Mouse (Mus musculus): ENCODE measurements around the gene Cant1.

DNA sequence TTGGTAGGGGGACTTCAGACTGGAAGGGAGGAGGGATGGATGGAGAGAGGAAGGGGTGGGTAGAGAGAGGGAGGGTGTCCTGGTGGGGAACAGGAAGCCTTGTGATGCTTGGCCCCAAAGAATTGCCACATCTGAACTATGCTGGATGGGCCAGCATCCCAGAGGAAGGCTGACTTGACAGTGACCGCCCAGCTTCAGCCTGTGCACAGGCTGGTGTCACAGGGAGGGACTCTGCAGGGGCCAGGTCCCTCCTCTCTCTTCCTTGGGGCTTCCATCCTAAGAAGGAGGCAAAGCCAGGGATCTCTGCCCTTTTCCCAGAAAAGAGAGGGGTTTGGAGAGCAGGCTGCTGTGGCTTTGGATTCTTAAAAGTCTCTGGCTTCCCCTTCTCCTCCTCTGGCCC, 56.4 kb downstream of the Cant1 start:
- TF ChIP-seq CTCF (IDR thresholded peaks at IDR 0.05; ENCODE audit: low read depth) (no peak), EP300 (IDR thresholded peaks at IDR 0.05; ENCODE audit: low read depth) (no peak)
